Mouse (Mus musculus) CD4-positive naive resting alpha-beta T cell, adult 76 days (primary cell): ENCODE data around the gene Cacna2d2. TPM values are rescaled to one million over a fixed set of nuclear protein-coding genes. Genes with fewer than 3 reads are reported as not detected.

Source experiments
- total RNA-seq: library from RNA; stranded (reverse); gene quantifications from one replicate; pipeline ENCODE4 v1.2.4, GENCODE M21; 2023

Cacna2d2 gene
- 0.70 TPM for total RNA-seq

DNA sequence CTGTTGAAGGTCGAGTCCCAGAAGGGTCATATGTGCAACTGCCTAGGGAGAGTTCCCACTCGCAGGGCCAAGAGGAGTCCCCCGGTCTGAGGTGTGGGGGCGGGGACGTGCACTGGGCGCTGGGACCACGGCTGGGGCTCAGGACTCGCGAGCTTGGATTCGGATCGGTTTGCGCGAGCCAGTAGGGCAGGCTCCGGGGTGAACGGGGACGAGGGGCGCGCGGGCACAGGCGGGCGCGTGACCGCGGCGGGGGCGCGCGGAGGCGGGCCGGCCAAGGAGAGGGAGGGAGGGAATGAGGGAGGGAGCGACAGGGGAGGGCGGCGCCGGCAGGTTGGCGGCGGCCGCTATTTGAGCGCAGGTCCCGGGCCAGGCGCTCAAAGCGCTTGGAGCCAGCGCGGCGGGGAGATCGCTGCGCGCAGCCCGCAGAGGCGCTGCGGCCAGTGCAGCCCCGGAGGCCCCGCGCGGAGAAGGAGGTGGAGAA is at the start of gene Cacna2d2:
Gene Cacna2d2 (plus strand): TSS at position 122 of the 481 bp plus-strand sequence.

DNA sequence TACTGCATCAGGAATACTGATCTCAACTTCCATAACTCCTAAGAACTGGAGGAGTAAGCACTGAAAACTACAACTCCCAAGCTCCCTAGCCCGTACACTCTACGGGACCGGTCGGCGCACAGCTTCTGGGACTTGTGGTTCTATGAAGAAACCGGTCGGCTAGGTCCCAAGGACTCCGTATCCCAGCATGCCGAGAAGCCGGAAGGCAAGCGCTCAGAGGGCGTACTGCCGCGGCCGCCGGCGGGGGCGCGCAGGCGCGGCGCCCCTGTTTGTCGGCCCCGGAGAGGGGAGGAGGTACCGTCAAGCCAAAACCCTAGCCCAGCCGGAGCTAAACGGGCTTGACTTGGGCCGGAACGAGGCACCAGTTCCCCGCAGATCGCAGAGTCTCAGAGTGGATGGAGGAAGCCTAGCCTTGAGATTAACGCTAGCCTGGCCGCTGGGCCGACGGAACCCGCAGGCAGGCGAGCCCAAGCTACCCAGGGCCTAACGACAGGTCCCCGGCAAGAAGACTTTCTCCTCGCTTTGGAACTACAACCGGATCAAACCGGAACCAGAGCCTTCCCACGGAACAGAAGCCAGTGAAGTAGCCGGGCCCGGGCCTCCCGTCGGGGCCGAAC is 134.5 kb downstream of the Cacna2d2 start, which contains the start of gene Tmem115:
Gene Tmem115 (plus strand): TSS at position 155 of the 617 bp plus-strand sequence.

DNA sequence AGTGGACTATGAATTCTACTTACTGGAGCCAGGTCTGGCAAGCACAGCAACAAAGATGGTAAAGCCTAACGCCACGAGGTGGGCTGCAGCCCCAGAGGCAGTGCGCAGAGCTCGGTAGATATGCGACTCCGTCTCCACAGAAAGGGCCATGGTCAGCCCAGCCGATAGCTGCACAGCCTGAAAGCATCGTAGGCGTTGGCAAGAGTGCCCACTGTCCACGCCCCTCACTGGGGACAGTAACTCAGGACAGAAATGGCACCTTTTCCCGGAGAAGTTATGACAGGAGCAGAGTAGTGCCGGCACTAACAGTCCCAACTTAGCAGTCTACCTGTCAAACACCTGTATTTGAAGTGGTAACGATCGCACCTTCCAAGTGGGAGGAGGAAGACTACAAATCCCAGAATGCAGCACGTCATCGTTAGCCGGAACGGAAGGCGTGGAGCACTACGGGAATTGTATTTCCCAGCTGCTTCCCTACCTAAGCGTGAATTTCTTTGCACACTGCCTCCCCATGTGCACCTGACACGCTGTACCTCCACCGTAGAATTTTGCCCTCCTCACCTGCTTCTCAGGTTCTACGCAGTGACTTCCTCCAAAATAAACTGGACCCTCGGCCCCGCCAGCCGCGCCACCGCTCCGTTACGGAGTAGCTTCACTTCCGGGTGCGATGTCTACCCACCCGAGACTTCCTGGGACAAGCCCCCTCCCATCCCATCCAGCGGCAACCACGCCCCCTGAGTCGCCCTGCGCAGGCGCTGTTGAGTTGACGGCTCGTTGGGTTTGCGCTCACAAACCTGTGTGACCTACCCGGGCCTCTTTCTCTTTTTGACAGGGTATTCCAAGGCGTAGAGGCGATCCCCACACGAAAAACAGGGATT is 142.3 kb downstream of the Cacna2d2 start, which contains the start of the genes Cyb561d2 and Nprl2:
Gene Cyb561d2 (minus strand): TSS at position 720 of the 878 bp plus-strand sequence.
Gene Nprl2 (plus strand): TSS at position 753 of the 878 bp plus-strand sequence.

DNA sequence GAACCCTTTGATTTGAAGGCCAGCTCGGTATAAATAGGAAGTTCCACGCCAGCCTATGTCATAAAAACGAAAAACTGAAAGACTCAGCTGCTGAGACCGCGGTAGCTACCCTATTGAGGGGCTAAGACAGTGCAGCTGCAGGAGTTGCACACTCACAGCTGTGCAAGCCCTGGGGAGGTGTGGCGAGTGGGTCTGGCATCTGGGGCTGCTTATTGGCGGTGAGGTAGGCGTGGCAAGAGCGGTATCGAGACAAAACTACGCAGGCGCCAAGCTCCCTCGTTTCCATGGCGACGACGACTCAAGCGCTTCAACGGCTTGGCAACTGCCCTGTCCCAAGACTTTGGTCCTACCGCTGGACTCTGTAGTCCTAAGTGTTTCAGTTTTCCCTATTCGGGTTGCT is 147.6 kb downstream of the Cacna2d2 start, which contains the start of gene Zmynd10:
Gene Zmynd10 (plus strand): TSS at position 273 of the 400 bp plus-strand sequence.

DNA sequence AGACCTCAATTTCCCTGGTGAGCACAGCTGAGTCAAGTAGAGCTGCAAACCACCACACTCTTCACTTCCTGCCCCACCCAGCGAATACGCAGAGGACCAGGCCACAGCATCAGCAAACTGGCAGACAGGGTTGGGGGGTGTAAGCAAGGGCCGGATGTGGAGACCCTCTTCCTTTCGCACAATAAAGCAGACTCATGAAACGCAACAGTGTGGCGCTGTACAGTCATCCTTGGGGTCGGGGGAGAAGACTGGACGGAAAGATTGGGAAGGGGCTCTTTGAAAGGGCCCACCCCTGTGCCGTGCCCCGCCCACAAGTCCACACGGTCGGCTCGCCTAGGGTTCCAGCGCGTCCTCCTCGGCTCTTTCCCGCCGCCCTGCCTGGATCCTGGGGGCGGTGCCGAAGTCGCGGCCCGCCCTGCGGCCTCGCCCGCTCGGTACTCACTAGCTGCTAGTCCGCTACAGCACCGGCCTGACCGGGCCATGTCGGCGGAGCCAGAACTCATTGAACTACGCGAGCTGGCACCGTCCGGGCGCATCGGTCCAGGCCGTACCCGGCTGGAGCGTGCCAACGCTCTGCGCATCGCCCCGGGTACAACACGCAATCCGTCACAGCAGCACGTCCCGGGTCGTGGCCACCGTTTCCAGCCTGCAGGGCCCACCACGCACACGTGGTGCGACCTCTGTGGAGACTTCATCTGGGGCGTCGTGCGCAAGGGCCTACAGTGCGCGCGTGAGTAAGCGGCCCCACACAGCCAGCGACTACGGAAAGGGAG is 151.9 kb downstream of the Cacna2d2 start, which contains the start of gene Rassf1:
Gene Rassf1 (plus strand): TSS at position 439 of the 773 bp plus-strand sequence.

DNA sequence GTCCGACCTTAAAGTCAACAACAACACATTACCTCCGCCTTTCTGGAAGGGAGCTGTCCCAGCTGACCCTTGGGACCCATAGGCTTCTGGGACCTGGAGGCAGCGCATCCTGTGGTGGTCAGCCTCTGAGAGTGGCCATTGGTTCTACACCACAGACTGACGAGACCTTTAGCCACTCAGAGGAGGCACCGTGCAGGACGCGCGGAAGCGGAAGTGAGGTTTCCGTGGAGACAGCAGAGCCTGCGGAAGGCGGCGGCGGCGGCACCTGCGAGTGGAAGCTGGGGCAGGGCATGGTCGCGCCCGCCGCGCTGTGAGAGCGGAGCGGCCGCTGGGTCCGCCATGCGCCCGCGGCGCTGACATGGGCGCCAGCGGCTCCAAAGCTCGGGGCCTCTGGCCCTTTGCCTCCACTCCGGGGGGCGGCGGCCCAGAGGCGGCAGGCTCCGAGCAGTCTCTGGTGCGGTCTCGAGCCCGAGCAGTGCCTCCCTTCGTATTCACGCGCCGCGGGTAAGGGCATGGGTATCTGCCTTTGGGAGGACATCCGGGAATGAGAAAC is 163.7 kb downstream of the Cacna2d2 start, which contains the start of gene Tusc2:
Gene Tusc2 (plus strand): TSS at position 227 of the 553 bp plus-strand sequence.

DNA sequence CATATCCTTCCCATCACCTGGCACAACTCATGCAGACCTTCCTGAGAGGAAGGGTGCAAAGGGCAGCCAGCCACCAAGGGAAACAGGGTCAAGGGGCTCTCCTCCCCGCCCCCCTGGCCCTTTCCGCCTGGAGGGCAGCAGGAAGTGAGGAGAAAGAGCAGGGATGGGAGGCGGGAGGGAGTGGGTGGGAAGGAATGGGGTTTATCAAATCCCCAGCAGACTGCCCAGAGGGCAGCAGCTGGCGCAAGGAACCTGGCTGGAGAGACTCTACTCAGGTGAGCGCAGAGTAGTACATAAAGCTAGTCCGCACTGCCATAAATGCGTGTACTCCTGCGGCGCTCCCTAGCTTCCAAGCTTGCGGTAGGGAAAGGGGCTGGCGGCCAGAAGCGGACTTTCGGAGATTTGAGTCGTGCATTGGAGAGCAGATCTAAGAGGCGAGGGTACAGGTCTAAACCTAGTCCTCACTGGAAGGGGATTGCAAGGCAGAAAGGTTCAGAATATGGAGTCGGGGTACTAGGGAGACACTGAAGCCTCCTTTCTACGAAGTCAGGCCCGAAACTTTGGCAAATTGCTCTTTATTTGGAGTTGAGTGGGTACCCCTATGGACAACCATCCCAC is 168.4 kb downstream of the Cacna2d2 start, which contains the start of gene Hyal2:
Gene Hyal2 (plus strand): TSS at position 244 of the 618 bp plus-strand sequence.

DNA sequence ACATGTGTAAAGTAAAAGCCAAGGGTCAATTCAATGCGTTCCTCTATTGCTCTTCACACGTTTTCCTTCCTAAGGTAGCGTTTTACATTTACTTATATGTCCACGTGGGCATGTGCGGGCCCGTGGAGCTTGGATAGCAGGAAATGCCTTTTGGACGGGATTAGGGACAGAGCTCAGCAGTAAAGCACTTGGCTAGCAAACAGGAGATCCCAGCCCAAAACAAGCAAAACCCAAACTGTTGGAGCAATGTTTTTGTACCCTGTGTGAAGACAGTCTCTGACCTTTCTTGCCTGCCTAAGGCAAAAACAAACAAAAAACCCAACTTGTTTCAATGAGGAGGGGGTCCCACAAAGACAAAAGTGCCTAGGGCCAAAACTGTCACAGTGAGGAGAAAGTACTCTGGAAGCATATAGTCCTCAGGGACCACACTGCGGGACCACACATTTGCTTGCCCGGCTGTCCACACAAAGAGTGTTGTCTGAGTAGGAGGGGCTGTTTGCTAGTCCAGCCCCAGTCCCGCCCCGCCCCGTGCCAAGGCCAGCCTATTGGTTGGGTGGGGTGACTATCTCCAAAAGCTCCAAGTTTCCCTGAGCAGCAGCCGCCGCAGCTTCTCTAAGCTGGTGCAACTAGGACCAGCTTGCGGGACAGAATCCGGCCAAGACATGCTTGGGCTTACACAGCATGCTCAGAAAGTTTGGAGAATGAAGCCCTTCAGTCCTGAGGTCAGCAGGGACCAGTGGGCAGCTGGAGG is 177.1 kb downstream of the Cacna2d2 start, which contains the start of gene Hyal1:
Gene Hyal1 (plus strand): TSS at position 571 of the 751 bp plus-strand sequence.

DNA sequence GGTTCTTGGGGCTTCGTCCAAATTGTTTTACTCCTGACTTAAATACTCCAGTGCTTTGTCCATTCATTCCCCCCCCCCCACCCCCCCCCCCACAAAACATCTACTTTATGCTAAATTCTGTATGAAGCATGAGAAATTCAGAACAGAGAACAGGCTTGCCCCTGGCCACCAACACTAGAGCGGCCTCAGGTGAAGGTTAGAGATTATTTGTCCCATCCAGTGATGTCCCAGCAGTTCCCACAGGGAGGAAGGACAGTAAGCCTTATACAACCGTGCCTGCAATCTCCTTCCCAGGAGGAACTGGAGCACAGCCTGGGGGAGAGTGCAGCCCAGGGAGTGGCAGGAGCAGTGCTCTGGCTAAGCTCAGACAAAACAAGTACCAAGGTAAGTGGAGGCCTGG is 179.2 kb downstream of the Cacna2d2 start, which contains the start of gene Naa80:
Gene Naa80 (plus strand): TSS at position 301 of the 400 bp plus-strand sequence.

Other genes starting within 250 kb of the Cacna2d2 start
- not detected for gene Dock3, start 167.7 kb upstream of the Cacna2d2 start, total RNA-seq
- gene Mapkapk3, start 109.7 kb upstream of the Cacna2d2 start, total RNA-seq = 52.7 TPM
- gene Cish, start 103.6 kb upstream of the Cacna2d2 start, total RNA-seq = 22.7 TPM
- 7.8 TPM for gene Hemk1, start 61.3 kb upstream of the Cacna2d2 start, total RNA-seq
- gene 6430571L13Rik, start 59.0 kb upstream of the Cacna2d2 start, total RNA-seq = 0.41 TPM
- gene Tmem115, start 134.3 kb downstream of the Cacna2d2 start, total RNA-seq = 24.4 TPM
- 16.0 TPM for gene Cyb561d2, start 142.6 kb downstream of the Cacna2d2 start, total RNA-seq
- 18.9 TPM for gene Nprl2, start 142.6 kb downstream of the Cacna2d2 start, total RNA-seq
- 1.2 TPM for gene Zmynd10, start 147.7 kb downstream of the Cacna2d2 start, total RNA-seq
- gene Rassf1, start 151.9 kb downstream of the Cacna2d2 start, total RNA-seq = 74.0 TPM
- 13.3 TPM for gene Tusc2, start 163.6 kb downstream of the Cacna2d2 start, total RNA-seq
- gene Hyal2, start 168.3 kb downstream of the Cacna2d2 start, total RNA-seq = 2.3 TPM
- 2.1 TPM for gene Hyal1, start 177.3 kb downstream of the Cacna2d2 start, total RNA-seq
- 9.5 TPM for gene Naa80, start 179.3 kb downstream of the Cacna2d2 start, total RNA-seq
- 1.3 TPM for gene Hyal3, start 181.2 kb downstream of the Cacna2d2 start, total RNA-seq
- gene Ifrd2, start 188.0 kb downstream of the Cacna2d2 start, total RNA-seq = 19.8 TPM
- 0.15 TPM for gene Sema3b, start 209.6 kb downstream of the Cacna2d2 start, total RNA-seq
- 430 TPM for gene Gnai2, start 235.8 kb downstream of the Cacna2d2 start, total RNA-seq